8 mouse cellular contexts compared by ENCODE assay signal in genomic region chr2:150904272-150904935, GRCm38 (mm10). TPM values are rescaled to one million over a fixed set of nuclear protein-coding genes. Genes with fewer than 3 reads are reported as not detected.
A peak's percentile ranks its signal among the peaks of the same experiment; 100 is the strongest.
DNase-seq lines count a peak whose midpoint lies in the region; ATAC-seq lines count a peak whose summit lies in the region.

Gene Abhd12, minus strand, starts transcription at chr2:150904741.

- H3K4me2 ChIP-seq in forebrain, embryonic 11.5 days (ENCODE audit: low read depth, low read length, severe bottlenecking) = peak within 1 kb of the TSS; percentile 84
- peak within 1 kb of the TSS; percentile 81 for H3K4me2 ChIP-seq in heart, embryonic 16.5 days (ENCODE audit: low read depth, low read length)
- H3K4me2 ChIP-seq in liver, embryonic 15.5 days = peak within 1 kb of the TSS; percentile 98
- H3K4me2 ChIP-seq in neural tube, embryonic 12.5 days (replicated peaks) = peak within 1 kb of the TSS; percentile 89

- under 1% methylated on average over 68 of the region's 72 CpGs for WGBS in forebrain, embryonic 11.5 days
- under 1% methylated on average over 70 of the region's 72 CpGs for WGBS in heart, embryonic 16.5 days
- under 1% methylated on average over 72 of the region's 72 CpGs for WGBS in liver, embryonic 15.5 days (ENCODE audit: insufficient replicate concordance)
- under 1% methylated on average over 72 of the region's 72 CpGs for WGBS in neural tube, embryonic 12.5 days

- H3K4me1 ChIP-seq in forebrain, embryonic 11.5 days (replicated peaks; ENCODE audit: control insufficient read depth, insufficient read depth, low read length) = peaks cover 3% of the 10 kb centered on the region
- H3K4me1 ChIP-seq in heart, embryonic 16.5 days (ENCODE audit: control insufficient read depth, insufficient read depth, low read length) = peaks cover 8% of the 10 kb centered on the region
- H3K4me1 ChIP-seq in liver, embryonic 15.5 days (replicated peaks) = peaks cover 29% of the 10 kb centered on the region
- peaks cover 19% of the 10 kb centered on the region for H3K4me1 ChIP-seq in neural tube, embryonic 12.5 days

- H3K4me3 ChIP-seq in forebrain, embryonic 11.5 days (ENCODE audit: low read depth, low read length) = peak within 1 kb of the TSS; percentile 85
- peak within 1 kb of the TSS; percentile 85 for H3K4me3 ChIP-seq in heart, embryonic 16.5 days (ENCODE audit: low read length)
- H3K4me3 ChIP-seq in liver, embryonic 15.5 days (replicated peaks) = peak within 1 kb of the TSS; percentile 90
- peak within 1 kb of the TSS; percentile 93 for H3K4me3 ChIP-seq in neural tube, embryonic 12.5 days

- H3K9ac ChIP-seq in forebrain, embryonic 11.5 days (ENCODE audit: low read length) = peak within 1 kb of the TSS; percentile 87
- peak within 1 kb of the TSS; percentile 83 for H3K9ac ChIP-seq in heart, embryonic 16.5 days (ENCODE audit: low read length)
- peak within 1 kb of the TSS; percentile 84 for H3K9ac ChIP-seq in liver, embryonic 15.5 days
- peak within 1 kb of the TSS; percentile 91 for H3K9ac ChIP-seq in neural tube, embryonic 12.5 days

- H3K27me3 ChIP-seq in forebrain, embryonic 11.5 days (ENCODE audit: control insufficient read depth, insufficient read depth, low read length) = no peaks in the 10 kb centered on the region
- H3K27me3 ChIP-seq in heart, embryonic 16.5 days (ENCODE audit: control insufficient read depth, insufficient read depth, low read length) = no peaks in the 10 kb centered on the region
- H3K27me3 ChIP-seq in liver, embryonic 15.5 days = no peaks in the 10 kb centered on the region
- no peaks in the 10 kb centered on the region for H3K27me3 ChIP-seq in neural tube, embryonic 12.5 days (replicated peaks)

- H3K36me3 ChIP-seq in forebrain, embryonic 11.5 days (ENCODE audit: control insufficient read depth, insufficient read depth, low read length) = no peaks in the 10 kb centered on the region
- H3K36me3 ChIP-seq in heart, embryonic 16.5 days (ENCODE audit: control insufficient read depth, insufficient read depth) = no peaks in the 10 kb centered on the region
- no peaks in the 10 kb centered on the region for H3K36me3 ChIP-seq in liver, embryonic 15.5 days (replicated peaks)
- H3K36me3 ChIP-seq in neural tube, embryonic 12.5 days = no peaks in the 10 kb centered on the region

- ATAC-seq in forebrain, embryonic 11.5 days (replicated peaks; ENCODE audit: low FRiP score) = peak; percentile 98
- peak; percentile 98 for ATAC-seq in heart, embryonic 16.5 days (replicated peaks; ENCODE audit: extremely low read depth, insufficient read depth, low FRiP score)
- ATAC-seq in liver, embryonic 15.5 days (ENCODE audit: insufficient read depth) = peak; percentile 93
- ATAC-seq in neural tube, embryonic 12.5 days (ENCODE audit: low FRiP score, low read depth) = peak; percentile 97

- H3K27ac ChIP-seq in forebrain, embryonic 11.5 days (ENCODE audit: low read depth, low read length) = peak within 1 kb of the TSS; percentile 70; the same call in 1 of the 2 replicates
- peak within 1 kb of the TSS; percentile 86 for H3K27ac ChIP-seq in heart, embryonic 16.5 days (ENCODE audit: low read length)
- H3K27ac ChIP-seq in liver, embryonic 15.5 days (replicated peaks) = peak within 1 kb of the TSS; percentile 89
- H3K27ac ChIP-seq in neural tube, embryonic 12.5 days = peak within 1 kb of the TSS; percentile 79

- DNase-seq in CD8-positive naive resting alpha-beta T cell, adult 2 months (ENCODE audit: low read depth in 2 of 2, low spot score in 2 of 2) = peak; percentile 92 to 94
- peak; percentile 93 for DNase-seq in c-Kit-positive CD71-negative TER-119-negative erythroid progenitor cells, embryonic 14.5 days (ENCODE audit: low read depth)
- DNase-seq in forebrain, embryonic 11.5 days (ENCODE audit: low spot score) = peak; percentile 99
- DNase-seq in kidney, postnatal 36 days = peak; percentile 99 to 100
- DNase-seq in telencephalon, adult 2 months (ENCODE audit: low read depth, low spot score) = peak; percentile 93

- H3K9me3 ChIP-seq in forebrain, embryonic 11.5 days (ENCODE audit: control insufficient read depth, low read length) = no peaks in the 10 kb centered on the region
- no peaks in the 10 kb centered on the region for H3K9me3 ChIP-seq in heart, embryonic 16.5 days (replicated peaks; ENCODE audit: control insufficient read depth, low read length)
- H3K9me3 ChIP-seq in liver, embryonic 15.5 days (replicated peaks) = no peaks in the 10 kb centered on the region
- H3K9me3 ChIP-seq in neural tube, embryonic 12.5 days = no peaks in the 10 kb centered on the region

RNA-seq across cellular contexts. Expression of gene Abhd12, which starts in this region (rescaled TPM):
- polyA plus RNA-seq in forebrain, embryonic 11.5 days (2014; fragmentation: Nextera tagmentation; extraction: Ambion mirVana) = 54.2 and 57.9 TPM in 2 replicates
- 41.5 and 43.2 TPM in 2 replicates for polyA plus RNA-seq in heart, embryonic 16.5 days (2015; fragmentation: Nextera tagmentation; extraction: Ambion mirVana)
- 21.3 and 21.7 TPM in 2 replicates for polyA plus RNA-seq in liver, embryonic 15.5 days (2015; fragmentation: Nextera tagmentation; extraction: Ambion mirVana)
- 76.5 and 77.8 TPM in 2 replicates for polyA plus RNA-seq in neural tube, embryonic 12.5 days (2016; fragmentation: Nextera tagmentation; extraction: Ambion mirVana)

Comparison
In these comparisons a context has a peak if more than half of its experiments do, and no peak if none do; other contexts are left out.
1. Peak in every context shown above with its lines: DNase-seq, ATAC-seq, H3K4me3 ChIP-seq and H3K27ac ChIP-seq.